Mouse (Mus musculus): ENCODE results near the gene Dppa4. TPM values are rescaled to one million over a fixed set of nuclear protein-coding genes. Genes with fewer than 3 reads are reported as not detected.

Dppa4 gene
- polyA plus RNA-seq, 1 experiment from 2014 or later, result not detected

- Histone ChIP-seq H3K9ac (ENCODE audit: low read depth, low read length) (no peak overlapping the region), H3K4me2 (ENCODE audit: low read depth, low read length) (no peak overlapping the region), H3K9me3 (ENCODE audit: control insufficient read depth, low read length) (no peaks in the 10 kb centered on the region), H3K27me3 (replicated peaks; ENCODE audit: control insufficient read depth, insufficient read depth, low read length) (no peaks in the 10 kb centered on the region), H3K27ac (replicated peaks; ENCODE audit: low read depth, low read length) (no peak overlapping the region), H3K4me1 (ENCODE audit: control insufficient read depth, insufficient read depth, low read length) (no peaks in the 10 kb centered on the region), H3K36me3 (ENCODE audit: control insufficient read depth, insufficient read depth, low read length) (no peaks in the 10 kb centered on the region), H3K4me3 (ENCODE audit: low read depth, low read length) (no peak overlapping the region)
- WGBS, result 76% methylated on average over 12 of the region's 12 CpGs
- ATAC-seq (ENCODE audit: low read depth) (no peak), DNase-seq (ENCODE audit: low spot score) (no peak)
Observed at GRCm38 (mm10) chr16:48309912-48310630, 26.5 kb downstream of the Dppa4 start.

- ATAC-seq (ENCODE audit: low read depth), result no peak
- Histone ChIP-seq H3K9me3 (ENCODE audit: control insufficient read depth, low read length) (no peaks in the 10 kb centered on the region), H3K4me2 (ENCODE audit: low read depth, low read length) (no peak overlapping the region), H3K27me3 (replicated peaks; ENCODE audit: control insufficient read depth, insufficient read depth, low read length) (no peaks in the 10 kb centered on the region), H3K4me1 (ENCODE audit: control insufficient read depth, insufficient read depth, low read length) (no peaks in the 10 kb centered on the region), H3K36me3 (ENCODE audit: control insufficient read depth, insufficient read depth, low read length) (no peaks in the 10 kb centered on the region), H3K4me3 (ENCODE audit: low read depth, low read length) (no peak overlapping the region), H3K9ac (ENCODE audit: low read depth, low read length) (no peak overlapping the region), H3K27ac (replicated peaks; ENCODE audit: low read depth, low read length) (no peak overlapping the region)
- WGBS, result 90% methylated on average over 3 of the region's 3 CpGs
- DNase-seq (ENCODE audit: low spot score), result no peak
Observed at GRCm38 (mm10) chr16:48315294-48315693, 31.8 kb downstream of the Dppa4 start.

- H3K9ac ChIP-seq (ENCODE audit: low read depth, low read length), result no peak overlapping the region
- ATAC-seq (ENCODE audit: low read depth), result no peak
- WGBS, result 96% methylated on average over 6 of the region's 6 CpGs
- H3K9me3 ChIP-seq (ENCODE audit: control insufficient read depth, low read length), result no peaks in the 10 kb centered on the region
- no peaks in the 10 kb centered on the region for H3K27me3 ChIP-seq (replicated peaks; ENCODE audit: control insufficient read depth, insufficient read depth, low read length)
- no peak overlapping the region for H3K4me2 ChIP-seq (ENCODE audit: low read depth, low read length)
- no peak for DNase-seq (ENCODE audit: low spot score)
- H3K4me1 ChIP-seq (ENCODE audit: control insufficient read depth, insufficient read depth, low read length), result no peaks in the 10 kb centered on the region
- H3K27ac ChIP-seq (replicated peaks; ENCODE audit: low read depth, low read length), result no peak overlapping the region
- H3K36me3 ChIP-seq (ENCODE audit: control insufficient read depth, insufficient read depth, low read length), result no peaks in the 10 kb centered on the region
- no peak overlapping the region for H3K4me3 ChIP-seq (ENCODE audit: low read depth, low read length)
Observed at GRCm38 (mm10) chr16:48320781-48321180, 37.2 kb downstream of the Dppa4 start.

GRCm38 (mm10) chr16:48323133-48323532 lies 39.6 kb downstream of the Dppa4 start:
- DNase-seq (ENCODE audit: low spot score), result no peak
- H3K9ac ChIP-seq (ENCODE audit: low read depth, low read length), result no peak overlapping the region
- no peak overlapping the region for H3K27ac ChIP-seq (replicated peaks; ENCODE audit: low read depth, low read length)
- no peaks in the 10 kb centered on the region for H3K9me3 ChIP-seq (ENCODE audit: control insufficient read depth, low read length)
- no peaks in the 10 kb centered on the region for H3K36me3 ChIP-seq (ENCODE audit: control insufficient read depth, insufficient read depth, low read length)
- ATAC-seq (ENCODE audit: low read depth), result no peak
- H3K4me3 ChIP-seq (ENCODE audit: low read depth, low read length), result no peak overlapping the region
- no peaks in the 10 kb centered on the region for H3K4me1 ChIP-seq (ENCODE audit: control insufficient read depth, insufficient read depth, low read length)
- 72% methylated on average over 6 of the region's 6 CpGs for WGBS
- H3K4me2 ChIP-seq (ENCODE audit: low read depth, low read length), result no peak overlapping the region
- H3K27me3 ChIP-seq (replicated peaks; ENCODE audit: control insufficient read depth, insufficient read depth, low read length), result no peaks in the 10 kb centered on the region

- Histone ChIP-seq H3K9ac (ENCODE audit: low read depth, low read length) (no peak overlapping the region), H3K4me2 (ENCODE audit: low read depth, low read length) (no peak overlapping the region), H3K27me3 (replicated peaks; ENCODE audit: control insufficient read depth, insufficient read depth, low read length) (no peaks in the 10 kb centered on the region), H3K36me3 (ENCODE audit: control insufficient read depth, insufficient read depth, low read length) (no peaks in the 10 kb centered on the region), H3K4me3 (ENCODE audit: low read depth, low read length) (no peak overlapping the region), H3K27ac (replicated peaks; ENCODE audit: low read depth, low read length) (no peak overlapping the region), H3K4me1 (ENCODE audit: control insufficient read depth, insufficient read depth, low read length) (no peaks in the 10 kb centered on the region), H3K9me3 (ENCODE audit: control insufficient read depth, low read length) (no peaks in the 10 kb centered on the region)
- DNase-seq (ENCODE audit: low spot score) (no peak), ATAC-seq (ENCODE audit: low read depth) (no peak)
- WGBS, result 71% methylated on average over 8 of the region's 8 CpGs
Observed at GRCm38 (mm10) chr16:48323602-48324345, 40.2 kb downstream of the Dppa4 start.

- DNase-seq (ENCODE audit: low spot score) (peak; percentile 16), ATAC-seq (ENCODE audit: low read depth) (no peak)
- Histone ChIP-seq H3K4me3 (ENCODE audit: low read depth, low read length) (no peak overlapping the region), H3K36me3 (ENCODE audit: control insufficient read depth, insufficient read depth, low read length) (no peaks in the 10 kb centered on the region), H3K4me2 (ENCODE audit: low read depth, low read length) (no peak overlapping the region), H3K9me3 (ENCODE audit: control insufficient read depth, low read length) (no peaks in the 10 kb centered on the region), H3K9ac (ENCODE audit: low read depth, low read length) (no peak overlapping the region), H3K27me3 (replicated peaks; ENCODE audit: control insufficient read depth, insufficient read depth, low read length) (no peaks in the 10 kb centered on the region), H3K27ac (replicated peaks; ENCODE audit: low read depth, low read length) (no peak overlapping the region), H3K4me1 (ENCODE audit: control insufficient read depth, insufficient read depth, low read length) (no peaks in the 10 kb centered on the region)
- WGBS, result 45% methylated on average over 4 of the region's 5 CpGs
Observed at GRCm38 (mm10) chr16:48326903-48327302, 43.4 kb downstream of the Dppa4 start.

GRCm38 (mm10) chr16:48328420-48328819 lies 44.9 kb downstream of the Dppa4 start:
- no peak overlapping the region for H3K27ac ChIP-seq (replicated peaks; ENCODE audit: low read depth, low read length)
- H3K27me3 ChIP-seq (replicated peaks; ENCODE audit: control insufficient read depth, insufficient read depth, low read length), result no peaks in the 10 kb centered on the region
- H3K9me3 ChIP-seq (ENCODE audit: control insufficient read depth, low read length), result no peaks in the 10 kb centered on the region
- H3K4me1 ChIP-seq (ENCODE audit: control insufficient read depth, insufficient read depth, low read length), result no peaks in the 10 kb centered on the region
- H3K4me3 ChIP-seq (ENCODE audit: low read depth, low read length), result no peak overlapping the region
- 92% methylated on average over 2 of the region's 2 CpGs for WGBS
- no peaks in the 10 kb centered on the region for H3K36me3 ChIP-seq (ENCODE audit: control insufficient read depth, insufficient read depth, low read length)
- H3K4me2 ChIP-seq (ENCODE audit: low read depth, low read length), result no peak overlapping the region
- H3K9ac ChIP-seq (ENCODE audit: low read depth, low read length), result no peak overlapping the region
- ATAC-seq (ENCODE audit: low read depth) (no peak), DNase-seq (ENCODE audit: low spot score) (no peak)

GRCm38 (mm10) chr16:48331822-48332221 lies 48.3 kb downstream of the Dppa4 start:
- WGBS, result 77% methylated on average over 3 of the region's 3 CpGs
- Histone ChIP-seq H3K27me3 (replicated peaks; ENCODE audit: control insufficient read depth, insufficient read depth, low read length) (no peaks in the 10 kb centered on the region), H3K4me1 (ENCODE audit: control insufficient read depth, insufficient read depth, low read length) (no peaks in the 10 kb centered on the region), H3K4me2 (ENCODE audit: low read depth, low read length) (no peak overlapping the region), H3K27ac (replicated peaks; ENCODE audit: low read depth, low read length) (no peak overlapping the region), H3K9ac (ENCODE audit: low read depth, low read length) (no peak overlapping the region), H3K9me3 (ENCODE audit: control insufficient read depth, low read length) (no peaks in the 10 kb centered on the region), H3K36me3 (ENCODE audit: control insufficient read depth, insufficient read depth, low read length) (no peaks in the 10 kb centered on the region), H3K4me3 (ENCODE audit: low read depth, low read length) (no peak overlapping the region)
- ATAC-seq (ENCODE audit: low read depth), result no peak
- DNase-seq (ENCODE audit: low spot score), result no peak

- no peak overlapping the region for H3K4me3 ChIP-seq (ENCODE audit: low read depth, low read length)
- H3K9ac ChIP-seq (ENCODE audit: low read depth, low read length), result no peak overlapping the region
- H3K27me3 ChIP-seq (replicated peaks; ENCODE audit: control insufficient read depth, insufficient read depth, low read length), result no peaks in the 10 kb centered on the region
- no peaks in the 10 kb centered on the region for H3K4me1 ChIP-seq (ENCODE audit: control insufficient read depth, insufficient read depth, low read length)
- no peak overlapping the region for H3K27ac ChIP-seq (replicated peaks; ENCODE audit: low read depth, low read length)
- WGBS, result 88% methylated on average over 4 of the region's 4 CpGs
- no peak overlapping the region for H3K4me2 ChIP-seq (ENCODE audit: low read depth, low read length)
- ATAC-seq (ENCODE audit: low read depth) (no peak), DNase-seq (ENCODE audit: low spot score) (no peak)
- H3K9me3 ChIP-seq (ENCODE audit: control insufficient read depth, low read length), result no peaks in the 10 kb centered on the region
- no peaks in the 10 kb centered on the region for H3K36me3 ChIP-seq (ENCODE audit: control insufficient read depth, insufficient read depth, low read length)
Observed at GRCm38 (mm10) chr16:48335326-48335725, 51.8 kb downstream of the Dppa4 start.

Measured in embryonic facial prominence, embryonic 14.5 days (tissue).